Mouse (Mus musculus) cortical plate, adult 2 months (tissue): ENCODE measurements around the gene Lmo7. TPM values are rescaled to one million over a fixed set of nuclear protein-coding genes. Genes with fewer than 3 reads are reported as not detected.
A peak's percentile ranks its signal among the peaks of the same experiment; 100 is the strongest.

ENCODE experiments used
- H3K27ac ChIP-seq: fragments of 200-500 bp; 2 replicates; pipeline ENCODE4 v1.5.1; 2012; ENCODE audit warnings: low read length, control low read depth, inconsistent platforms; ENCODE audit not compliant: insufficient read depth
- H3K4me1 ChIP-seq: fragments of 200-500 bp; 2 replicates; pipeline ENCODE4 v1.6.1; 2011; ENCODE audit warnings: low read length; ENCODE audit not compliant: control insufficient read depth, insufficient read depth
- H3K4me3 ChIP-seq: fragments of 200-500 bp; 2 replicates; pipeline ENCODE4 v1.5.1; 2011; ENCODE audit warnings: mild to moderate bottlenecking, low read length, control low read depth; ENCODE audit not compliant: insufficient read depth
- CTCF ChIP-seq: fragments of 200-500 bp; IDR thresholded peaks from 2 replicates; pipeline ENCODE4 v1.5.1; 2011; ENCODE audit warnings: mild to moderate bottlenecking, control low read depth, low read length; ENCODE audit not compliant: insufficient read depth; ENCODE audit errors: extremely low read depth
- POLR2A ChIP-seq: fragments of 200-500 bp; IDR thresholded peaks from 2 replicates; pipeline ENCODE4 v1.6.1; 2011; ENCODE audit warnings: mild to moderate bottlenecking, low read length, control low read depth; ENCODE audit not compliant: insufficient read depth; ENCODE audit errors: extremely low read depth
- polyA plus RNA-seq: library from polyadenylated mRNA; depleted of rRNA; stranded (reverse); fragments of >200 nt; gene quantifications from 2 replicates; pipeline ENCODE4 v1.2.3, GENCODE M21; 2012

Gene Lmo7
- polyA plus RNA-seq, 1 experiment = 30.9 TPM

DNA sequence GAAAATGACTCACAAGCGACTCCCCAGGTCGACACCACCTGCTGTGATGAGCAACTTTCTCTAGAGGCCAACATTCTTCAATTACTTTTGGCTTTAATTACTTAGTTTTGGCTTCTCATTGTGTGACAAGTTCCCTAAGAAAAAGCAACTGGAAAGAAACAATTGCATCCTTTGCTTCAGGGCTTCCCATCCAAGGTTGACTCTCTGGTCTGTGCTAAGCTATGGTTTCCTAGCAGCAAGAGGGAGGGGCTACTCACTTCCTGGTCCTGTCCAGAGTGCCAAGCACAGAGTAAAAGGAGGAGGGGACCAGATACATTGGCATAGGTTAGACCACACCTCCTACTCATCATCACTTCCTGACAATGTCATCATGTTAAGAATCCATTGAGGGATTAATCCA lies 69.0 kb downstream of the Lmo7 start:
- H3K4me3 ChIP-seq = no peak overlapping the region
- no peaks in the 10 kb centered on the region; the same call in 1 of the 2 replicates for H3K4me1 ChIP-seq
- no peak for TF ChIP-seq POLR2A
- no peak for TF ChIP-seq CTCF
- H3K27ac ChIP-seq = no peak overlapping the region

DNA sequence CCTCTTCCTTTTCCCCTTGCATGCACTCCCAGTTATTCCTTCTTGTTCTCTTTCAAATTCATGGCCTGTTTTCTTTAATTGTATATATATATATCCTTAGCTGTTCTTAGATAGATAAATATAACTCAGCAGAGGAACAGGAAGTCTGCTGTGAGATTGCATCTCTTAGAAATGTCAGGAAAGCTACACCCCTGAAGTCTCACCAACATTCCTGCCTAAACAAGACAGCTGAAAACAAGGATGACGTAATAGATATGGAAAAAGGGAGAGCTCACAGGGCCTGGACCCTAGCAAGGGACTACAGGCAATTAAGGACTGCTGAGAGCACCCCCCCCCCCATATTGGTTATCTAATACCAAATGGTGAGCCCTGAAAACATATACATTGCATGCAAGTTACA lies 71.9 kb downstream of the Lmo7 start:
- no peak for TF ChIP-seq CTCF
- H3K4me3 ChIP-seq = no peak overlapping the region
- no peak overlapping the region for H3K27ac ChIP-seq
- no peaks in the 10 kb centered on the region; the same call in 1 of the 2 replicates for H3K4me1 ChIP-seq

DNA sequence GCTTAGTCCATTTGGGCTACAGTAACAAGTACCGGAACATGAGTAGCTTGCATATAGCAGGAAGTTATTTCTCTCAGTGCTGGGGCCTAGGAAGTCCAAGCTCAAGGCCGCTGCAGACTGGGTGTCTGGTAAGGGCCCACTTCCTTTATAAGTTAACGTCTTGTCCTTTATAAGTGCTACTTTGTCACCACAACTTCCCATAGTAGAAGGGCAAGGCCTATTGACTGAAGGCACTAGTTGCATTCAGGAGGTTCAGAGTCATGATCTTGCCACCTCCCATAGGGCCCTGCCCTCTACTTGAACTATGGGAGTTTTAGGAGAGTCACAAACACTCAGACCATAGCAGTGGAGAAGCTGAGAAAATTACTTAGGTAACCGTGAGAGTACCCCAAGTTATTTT lies 74.4 kb downstream of the Lmo7 start:
- no peaks in the 10 kb centered on the region; the same call in 1 of the 2 replicates for H3K4me1 ChIP-seq
- no peak overlapping the region for H3K4me3 ChIP-seq
- no peak overlapping the region for H3K27ac ChIP-seq
- TF ChIP-seq POLR2A = no peak
- no peak for TF ChIP-seq CTCF

DNA sequence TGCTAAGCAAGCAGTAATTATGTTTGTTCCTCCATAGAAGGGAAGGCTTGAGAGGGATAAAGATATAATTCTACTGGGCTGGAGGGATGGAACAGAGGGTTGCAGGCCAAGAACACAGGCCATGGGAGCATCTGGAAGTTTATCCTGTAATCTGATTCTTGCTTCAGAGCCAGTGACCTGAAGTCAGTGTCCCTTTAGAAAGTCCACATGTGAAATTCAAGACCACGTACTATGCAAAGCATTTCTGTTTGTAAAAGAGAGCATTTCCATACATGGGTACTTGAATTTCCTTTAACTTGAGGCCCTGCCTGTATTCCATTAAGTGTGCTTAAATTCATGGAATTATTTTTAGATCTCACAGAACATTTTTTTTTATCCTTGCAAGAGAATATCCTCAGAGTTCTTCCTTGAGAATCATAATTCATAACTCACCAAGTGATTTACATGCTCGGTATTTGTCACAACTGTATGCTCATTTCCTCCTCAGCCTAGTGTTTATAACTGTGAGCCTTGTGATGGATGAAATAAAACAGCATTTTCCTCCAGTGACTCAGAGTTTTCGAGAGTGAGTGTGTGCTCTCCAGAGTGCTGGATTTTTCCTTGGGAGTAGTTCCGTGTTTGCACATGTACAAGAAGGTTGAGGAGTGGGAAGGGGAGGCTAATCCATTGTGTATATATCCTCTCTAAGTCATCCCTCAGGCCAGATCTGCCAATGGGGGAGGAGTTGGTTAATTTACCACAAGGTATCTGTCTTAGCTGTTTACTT lies 75.0 kb downstream of the Lmo7 start:
- TF ChIP-seq POLR2A = no peak
- TF ChIP-seq CTCF = no peak
- no peaks in the 10 kb centered on the region; the same call in 1 of the 2 replicates for H3K4me1 ChIP-seq
- H3K27ac ChIP-seq = no peak overlapping the region
- no peak overlapping the region for H3K4me3 ChIP-seq

DNA sequence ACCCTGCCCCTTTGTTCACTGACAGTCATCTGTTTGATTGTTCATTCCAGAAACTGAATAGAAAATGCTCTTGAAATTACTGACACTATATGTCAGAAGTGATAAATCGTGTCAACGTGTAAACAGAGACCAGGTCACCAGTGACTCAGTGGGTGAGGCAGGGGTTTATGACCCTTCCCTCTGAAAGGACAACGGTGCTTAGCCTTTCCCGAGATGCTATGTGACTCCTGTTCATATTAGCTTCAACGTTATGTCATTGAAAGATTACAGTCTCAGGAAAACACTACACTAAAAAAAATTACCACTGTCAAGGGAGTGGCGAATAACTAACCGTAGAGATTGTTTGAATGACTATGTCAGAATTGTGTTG lies 75.6 kb downstream of the Lmo7 start:
- no peak for TF ChIP-seq CTCF
- no peak for TF ChIP-seq POLR2A
- Histone ChIP-seq H3K27ac (no peak overlapping the region), H3K4me3 (no peak overlapping the region), H3K4me1 (no peaks in the 10 kb centered on the region; the same call in 1 of the 2 replicates)

- H3K4me3 ChIP-seq = no peak overlapping the region
- no peaks in the 10 kb centered on the region; the same call in 1 of the 2 replicates for H3K4me1 ChIP-seq
- no peak overlapping the region for H3K27ac ChIP-seq
- TF ChIP-seq POLR2A = no peak
- TF ChIP-seq CTCF = no peak
Observed at GRCm38 (mm10) chr14:101806058-101806457, 76.3 kb downstream of the Lmo7 start.

- H3K4me3 ChIP-seq = no peak overlapping the region
- H3K27ac ChIP-seq = no peak overlapping the region
- no peak for TF ChIP-seq POLR2A
- TF ChIP-seq CTCF = no peak
- no peaks in the 10 kb centered on the region; the same call in 1 of the 2 replicates for H3K4me1 ChIP-seq
Observed at GRCm38 (mm10) chr14:101806607-101807006, 76.8 kb downstream of the Lmo7 start.

GRCm38 (mm10) chr14:101816450-101816849 lies 86.7 kb downstream of the Lmo7 start:
- Histone ChIP-seq H3K4me1 (no peaks in the 10 kb centered on the region), H3K27ac (peak overlapping the region; percentile 55), H3K4me3 (no peak overlapping the region)
- TF ChIP-seq POLR2A (no peak), CTCF (no peak)

- no peak overlapping the region for H3K4me3 ChIP-seq
- no peak for TF ChIP-seq POLR2A
- TF ChIP-seq CTCF = no peak
Observed at GRCm38 (mm10) chr14:101822390-101822789, 92.6 kb downstream of the Lmo7 start.

GRCm38 (mm10) chr14:101822871-101823270 lies 93.1 kb downstream of the Lmo7 start:
- Histone ChIP-seq H3K4me3 (no peak overlapping the region), H3K4me1 (no peaks in the 10 kb centered on the region), H3K27ac (no peak overlapping the region)
- TF ChIP-seq POLR2A (no peak), CTCF (no peak)

More at GRCm38 (mm10) chr14:101822390-101822789, 92.6 kb downstream of the Lmo7 start:
- H3K4me1 ChIP-seq = no peaks in the 10 kb centered on the region
- H3K27ac ChIP-seq = no peak overlapping the region
